Mouse (Mus musculus): ENCODE measurements around the gene Srrd. TPM values are rescaled to one million over a fixed set of nuclear protein-coding genes. Genes with fewer than 3 reads are reported as not detected.

Srrd gene
- total and polyA plus RNA-seq, 3 experiments, result 22.3 to 31.7 (median 27.1) TPM

- in situ Hi-C loops (cut with MboI; ENCODE audit: low pct_ligation_motif_present, low pct_unique_long_range_greater_than_20kb, low sequenced_read_pairs) (no loop called here), dilution Hi-C loops (cut with MboI; ENCODE audit: extremely low pct_ligation_motif_present, extremely low pct_unique_long_range_greater_than_20kb, low sequenced_read_pairs) (no loop called here)
- H3K27ac ChIP-seq (ENCODE audit: insufficient read depth, low read depth), result no peak overlapping the region
- H3K36me3 ChIP-seq (replicated peaks in 1 of 2; ENCODE audit: control insufficient read depth in 1 of 2, insufficient read depth in 1 of 2, low read length in 1 of 2), result peaks cover 0 to 19% of the 10 kb centered on the region in 2 experiments
- no peaks in the 10 kb centered on the region for H3K9me3 ChIP-seq (replicated peaks; ENCODE audit: low read length)
- H3K4me2 ChIP-seq (ENCODE audit: insufficient read depth, low read depth, poor library complexity, severe bottlenecking), result no peak overlapping the region
- H3K4me3 ChIP-seq (replicated peaks in 1 of 3; ENCODE audit: low read depth in 2 of 3, low read length in 2 of 3, poor library complexity in 1 of 3), result no peak overlapping the region
- no peak for TF ChIP-seq TBP (conservative IDR thresholded peaks at IDR 0.05; ENCODE audit: low read depth, low read length)
- no peak for TF ChIP-seq JUN (IDR thresholded peaks at IDR 0.05; ENCODE audit: insufficient read depth, low read depth, low read length)
- no peak overlapping the region for H3K9ac ChIP-seq (ENCODE audit: insufficient read depth, low read depth)
- H3K4me1 ChIP-seq (ENCODE audit: control insufficient read depth in 1 of 2, insufficient read depth in 2 of 2), result peaks cover 2 to 27% of the 10 kb centered on the region in 2 experiments; a peak in 3 of 4 replicates
- H3K79me2 ChIP-seq (replicated peaks; ENCODE audit: control insufficient read depth, extremely low read depth, insufficient read depth, poor library complexity, severe bottlenecking), result no peaks in the 10 kb centered on the region
- H3K27me3 ChIP-seq (replicated peaks), result no peaks in the 10 kb centered on the region
- no peak for DNase-seq (ENCODE audit: extremely low read depth)
These were observed 47.3 kb downstream of the Srrd start for GRCm38 (mm10) chr5:112295564-112295963.

- Histone ChIP-seq H3K4me2 (ENCODE audit: insufficient read depth, low read depth, poor library complexity, severe bottlenecking) (no peak overlapping the region), H3K27ac (ENCODE audit: insufficient read depth, low read depth) (no peak overlapping the region), H3K36me3 (replicated peaks in 1 of 2; ENCODE audit: control insufficient read depth in 1 of 2, insufficient read depth in 1 of 2, low read length in 1 of 2) (peaks cover 0 to 20% of the 10 kb centered on the region in 2 experiments), H3K9ac (ENCODE audit: insufficient read depth, low read depth) (no peak overlapping the region), H3K4me1 (ENCODE audit: control insufficient read depth in 1 of 2, insufficient read depth in 2 of 2) (peaks cover 2 to 27% of the 10 kb centered on the region in 2 experiments; a peak in 3 of 4 replicates), H3K9me3 (replicated peaks; ENCODE audit: low read length) (no peaks in the 10 kb centered on the region), H3K27me3 (replicated peaks) (no peaks in the 10 kb centered on the region), H3K79me2 (replicated peaks; ENCODE audit: control insufficient read depth, extremely low read depth, insufficient read depth, poor library complexity, severe bottlenecking) (no peaks in the 10 kb centered on the region), H3K4me3 (replicated peaks in 1 of 3; ENCODE audit: low read depth in 2 of 3, low read length in 2 of 3, poor library complexity in 1 of 3) (no peak overlapping the region)
- dilution Hi-C loops (cut with MboI; ENCODE audit: extremely low pct_ligation_motif_present, extremely low pct_unique_long_range_greater_than_20kb, low sequenced_read_pairs), result no loop called here
- TF ChIP-seq POLR2AphosphoS2 (IDR thresholded peaks at IDR 0.05; ENCODE audit: low read depth, low read length), result no peak
- TF ChIP-seq TCF12 (IDR thresholded peaks at IDR 0.05; ENCODE audit: low read depth, low read length), result no peak
- no peak for TF ChIP-seq POLR2A (IDR thresholded peaks at IDR 0.05; ENCODE audit: low read depth, low read length)
- no peak for TF ChIP-seq KAT2A (IDR thresholded peaks at IDR 0.05; ENCODE audit: insufficient replicate concordance, low read length)
- TF ChIP-seq EP300 (IDR thresholded peaks at IDR 0.05; ENCODE audit: low read length), result no peak
- no peak for TF ChIP-seq IRF4 (IDR thresholded peaks at IDR 0.05; ENCODE audit: low read depth, low read length)
- no peak for TF ChIP-seq UBTF (IDR thresholded peaks at IDR 0.05; ENCODE audit: low read depth, low read length)
- TF ChIP-seq CHD2 (IDR thresholded peaks at IDR 0.05; ENCODE audit: low read length), result no peak
- no peak for TF ChIP-seq E2F4 (IDR thresholded peaks at IDR 0.05; ENCODE audit: insufficient replicate concordance, low read depth, low read length)
- no peak for TF ChIP-seq GABPA (IDR thresholded peaks at IDR 0.05; ENCODE audit: insufficient replicate concordance, low read depth, low read length)
- TF ChIP-seq JUND (conservative IDR thresholded peaks at IDR 0.05; ENCODE audit: low read depth, low read length), result no peak
- no peak for TF ChIP-seq BHLHE40 (IDR thresholded peaks at IDR 0.05; ENCODE audit: low read depth, low read length)
- TF ChIP-seq TBP (conservative IDR thresholded peaks at IDR 0.05; ENCODE audit: low read depth, low read length), result no peak
- no peak for TF ChIP-seq HCFC1 (IDR thresholded peaks at IDR 0.05; ENCODE audit: low read depth, low read length)
- no peak for TF ChIP-seq MXI1 (IDR thresholded peaks at IDR 0.05; ENCODE audit: low read depth, low read length)
- TF ChIP-seq MYC (IDR thresholded peaks at IDR 0.05; ENCODE audit: low read depth, low read length), result no peak
- TF ChIP-seq PAX5 (IDR thresholded peaks at IDR 0.05; ENCODE audit: low read length), result no peak
- no peak for TF ChIP-seq ZC3H11A (IDR thresholded peaks at IDR 0.05; ENCODE audit: low read depth, low read length)
- no peak for DNase-seq (ENCODE audit: extremely low read depth)
- in situ Hi-C loops (cut with MboI; ENCODE audit: low pct_ligation_motif_present, low pct_unique_long_range_greater_than_20kb, low sequenced_read_pairs), result no loop called here
These were observed 47.7 kb downstream of the Srrd start for GRCm38 (mm10) chr5:112295162-112295561.
